Mouse (Mus musculus): ENCODE data around the gene Tjap1.

GRCm38 (mm10) chr17:46265502-46265901 lies 17.3 kb downstream of the Tjap1 start:
- TF ChIP-seq CTCF (IDR thresholded peaks at IDR 0.05; ENCODE audit: low read depth) = no peak
- TF ChIP-seq EP300 (IDR thresholded peaks at IDR 0.05; ENCODE audit: low read depth) = no peak

Measured in heart, postnatal 0 days (tissue).